Mouse (Mus musculus): ENCODE results near the gene Rpgrip1. TPM values are rescaled to one million over a fixed set of nuclear protein-coding genes. Genes with fewer than 3 reads are reported as not detected.
"Not testable (repeated sequence)": the region's sequence is repeated elsewhere in the genome, so short reads cannot be mapped to it uniquely, and the experiment has no call there.

Gene Rpgrip1
- 31.4 and 38.4 TPM in 2 replicates for polyA plus RNA-seq (2015; fragmentation: Nextera tagmentation; extraction: Ambion mirVana)

GRCm38 (mm10) chr14:52110346-52110745 is at the start of gene Rpgrip1:
Gene Rpgrip1, plus strand, starts transcription at chr14:52110704.
- Histone ChIP-seq H3K9ac (replicated peaks; ENCODE audit: low read depth) (no peak within 1 kb of the TSS), H3K27me3 (replicated peaks; ENCODE audit: insufficient read depth, low read length) (no peaks in the 10 kb centered on the region), H3K4me1 (ENCODE audit: insufficient read depth, low read depth, low read length) (peaks cover 6% of the 10 kb centered on the region; the same call in 1 of the 2 replicates), H3K9me3 (ENCODE audit: low read length) (no peaks in the 10 kb centered on the region), H3K27ac (ENCODE audit: low read length) (no peak within 1 kb of the TSS), H3K4me2 (replicated peaks; ENCODE audit: low read depth, low read length) (no peak within 1 kb of the TSS), H3K36me3 (ENCODE audit: insufficient read depth, low read length) (no peaks in the 10 kb centered on the region), H3K4me3 (ENCODE audit: low read depth, low read length) (no peak within 1 kb of the TSS)
- no peak for TF ChIP-seq EP300 (IDR thresholded peaks at IDR 0.05)
- no peak for TF ChIP-seq CTCF (IDR thresholded peaks at IDR 0.05)
- DNase-seq (ENCODE audit: low spot score) (no peak), ATAC-seq (no peak)
- whole genome bisulfite sequencing: 76% methylated on average over 4 of the region's 4 CpGs

GRCm38 (mm10) chr14:52060800-52061199 is 49.7 kb upstream of the Rpgrip1 start:
- ATAC-seq (no peak), DNase-seq (ENCODE audit: low spot score) (no peak)
- Histone ChIP-seq H3K27me3 (replicated peaks; ENCODE audit: insufficient read depth, low read length) (no peaks in the 10 kb centered on the region), H3K9ac (replicated peaks; ENCODE audit: low read depth) (no peak overlapping the region), H3K4me1 (ENCODE audit: insufficient read depth, low read depth, low read length) (no peaks in the 10 kb centered on the region), H3K9me3 (ENCODE audit: low read length) (no peaks in the 10 kb centered on the region), H3K36me3 (ENCODE audit: insufficient read depth, low read length) (no peaks in the 10 kb centered on the region), H3K27ac (ENCODE audit: low read length) (no peak overlapping the region), H3K4me2 (replicated peaks; ENCODE audit: low read depth, low read length) (no peak overlapping the region), H3K4me3 (ENCODE audit: low read depth, low read length) (no peak overlapping the region)
- no peak for TF ChIP-seq EP300 (IDR thresholded peaks at IDR 0.05)
- TF ChIP-seq CTCF (IDR thresholded peaks at IDR 0.05): no peak
- WGBS: 75% methylated on average over 1 of the region's 1 CpGs

- ATAC-seq (no peak), DNase-seq (ENCODE audit: low spot score) (no peak)
- Histone ChIP-seq H3K4me1 (ENCODE audit: insufficient read depth, low read depth, low read length) (no peaks in the 10 kb centered on the region), H3K36me3 (ENCODE audit: insufficient read depth, low read length) (no peaks in the 10 kb centered on the region), H3K27me3 (replicated peaks; ENCODE audit: insufficient read depth, low read length) (no peaks in the 10 kb centered on the region), H3K4me3 (ENCODE audit: low read depth, low read length) (no peak overlapping the region), H3K9ac (replicated peaks; ENCODE audit: low read depth) (no peak overlapping the region), H3K4me2 (replicated peaks; ENCODE audit: low read depth, low read length) (no peak overlapping the region), H3K27ac (ENCODE audit: low read length) (no peak overlapping the region), H3K9me3 (ENCODE audit: low read length) (no peaks in the 10 kb centered on the region)
- WGBS: 81% methylated on average over 8 of the region's 8 CpGs
- no peak for TF ChIP-seq CTCF (IDR thresholded peaks at IDR 0.05)
- no peak for TF ChIP-seq EP300 (IDR thresholded peaks at IDR 0.05)
Observed at GRCm38 (mm10) chr14:52061798-52062197, 48.7 kb upstream of the Rpgrip1 start.

- 63% methylated on average over 4 of the region's 4 CpGs for WGBS
- Histone ChIP-seq H3K9me3 (ENCODE audit: low read length) (no peaks in the 10 kb centered on the region), H3K4me1 (ENCODE audit: insufficient read depth, low read depth, low read length) (no peaks in the 10 kb centered on the region), H3K27me3 (replicated peaks; ENCODE audit: insufficient read depth, low read length) (no peaks in the 10 kb centered on the region), H3K36me3 (ENCODE audit: insufficient read depth, low read length) (0 out of 2 replicates have a peak, but pooled peaks cover under 1% of the 10 kb centered on the region), H3K4me3 (ENCODE audit: low read depth, low read length) (no peak overlapping the region), H3K4me2 (replicated peaks; ENCODE audit: low read depth, low read length) (no peak overlapping the region), H3K9ac (replicated peaks; ENCODE audit: low read depth) (no peak overlapping the region), H3K27ac (ENCODE audit: low read length) (no peak overlapping the region)
- TF ChIP-seq CTCF (IDR thresholded peaks at IDR 0.05): no peak
- no peak for TF ChIP-seq EP300 (IDR thresholded peaks at IDR 0.05)
- ATAC-seq (no peak), DNase-seq (ENCODE audit: low spot score) (no peak)
Observed at GRCm38 (mm10) chr14:52066135-52066534, 44.4 kb upstream of the Rpgrip1 start.

- Histone ChIP-seq H3K4me2 (replicated peaks; ENCODE audit: low read depth, low read length) (no peak overlapping the region), H3K27ac (ENCODE audit: low read length) (no peak overlapping the region), H3K4me3 (ENCODE audit: low read depth, low read length) (no peak overlapping the region), H3K27me3 (replicated peaks; ENCODE audit: insufficient read depth, low read length) (no peaks in the 10 kb centered on the region), H3K4me1 (ENCODE audit: insufficient read depth, low read depth, low read length) (no peaks in the 10 kb centered on the region), H3K9ac (replicated peaks; ENCODE audit: low read depth) (no peak overlapping the region), H3K9me3 (ENCODE audit: low read length) (no peaks in the 10 kb centered on the region), H3K36me3 (ENCODE audit: insufficient read depth, low read length) (peaks cover 15% of the 10 kb centered on the region)
- WGBS: 92% methylated on average over 15 of the region's 15 CpGs
- DNase-seq (ENCODE audit: low spot score) (no peak), ATAC-seq (no peak)
- TF ChIP-seq EP300 (IDR thresholded peaks at IDR 0.05) (no peak), CTCF (IDR thresholded peaks at IDR 0.05) (no peak)
Observed at GRCm38 (mm10) chr14:52071599-52072137, 38.8 kb upstream of the Rpgrip1 start.

GRCm38 (mm10) chr14:52083083-52083482 is 27.4 kb upstream of the Rpgrip1 start:
- Histone ChIP-seq H3K4me1 (ENCODE audit: insufficient read depth, low read depth, low read length) (no peaks in the 10 kb centered on the region), H3K36me3 (ENCODE audit: insufficient read depth, low read length) (peaks cover 16% of the 10 kb centered on the region; the same call in 1 of the 2 replicates), H3K9me3 (ENCODE audit: low read length) (no peaks in the 10 kb centered on the region), H3K4me2 (replicated peaks; ENCODE audit: low read depth, low read length) (no peak overlapping the region), H3K27me3 (replicated peaks; ENCODE audit: insufficient read depth, low read length) (no peaks in the 10 kb centered on the region), H3K9ac (replicated peaks; ENCODE audit: low read depth) (no peak overlapping the region), H3K4me3 (ENCODE audit: low read depth, low read length) (no peak overlapping the region), H3K27ac (ENCODE audit: low read length) (no peak overlapping the region)
- no peak for TF ChIP-seq CTCF (IDR thresholded peaks at IDR 0.05)
- TF ChIP-seq EP300 (IDR thresholded peaks at IDR 0.05): no peak
- ATAC-seq (no peak), DNase-seq (ENCODE audit: low spot score) (no peak)

- Histone ChIP-seq H3K9me3 (ENCODE audit: low read length) (no peaks in the 10 kb centered on the region), H3K27ac (ENCODE audit: low read length) (no peak overlapping the region), H3K4me1 (ENCODE audit: insufficient read depth, low read depth, low read length) (peaks cover under 1% of the 10 kb centered on the region; the same call in 1 of the 2 replicates), H3K36me3 (ENCODE audit: insufficient read depth, low read length) (no peaks in the 10 kb centered on the region), H3K9ac (replicated peaks; ENCODE audit: low read depth) (no peak overlapping the region), H3K4me2 (replicated peaks; ENCODE audit: low read depth, low read length) (no peak overlapping the region), H3K27me3 (replicated peaks; ENCODE audit: insufficient read depth, low read length) (no peaks in the 10 kb centered on the region), H3K4me3 (ENCODE audit: low read depth, low read length) (no peak overlapping the region)
- 86% methylated on average over 1 of the region's 1 CpGs for WGBS
- no peak for TF ChIP-seq EP300 (IDR thresholded peaks at IDR 0.05)
- TF ChIP-seq CTCF (IDR thresholded peaks at IDR 0.05): no peak
- no peak for DNase-seq (ENCODE audit: low spot score)
- ATAC-seq: no peak
Observed at GRCm38 (mm10) chr14:52094533-52094932, 16.0 kb upstream of the Rpgrip1 start.

GRCm38 (mm10) chr14:52097191-52097590 is 13.3 kb upstream of the Rpgrip1 start:
- not testable (repeated sequence) for H3K4me2 ChIP-seq (replicated peaks; ENCODE audit: low read depth, low read length); ATAC-seq; H3K27me3 ChIP-seq (replicated peaks; ENCODE audit: insufficient read depth, low read length); H3K4me3 ChIP-seq (ENCODE audit: low read depth, low read length); DNase-seq (ENCODE audit: low spot score); H3K9me3 ChIP-seq (ENCODE audit: low read length); H3K27ac ChIP-seq (ENCODE audit: low read length); H3K4me1 ChIP-seq (ENCODE audit: insufficient read depth, low read depth, low read length); H3K36me3 ChIP-seq (ENCODE audit: insufficient read depth, low read length); H3K9ac ChIP-seq (replicated peaks; ENCODE audit: low read depth)
- WGBS: 92% methylated on average over 3 of the region's 3 CpGs

- H3K4me3 ChIP-seq (ENCODE audit: low read depth, low read length); H3K4me2 ChIP-seq (replicated peaks; ENCODE audit: low read depth, low read length); H3K27ac ChIP-seq (ENCODE audit: low read length); H3K4me1 ChIP-seq (ENCODE audit: insufficient read depth, low read depth, low read length); ATAC-seq; H3K27me3 ChIP-seq (replicated peaks; ENCODE audit: insufficient read depth, low read length); DNase-seq (ENCODE audit: low spot score); H3K9ac ChIP-seq (replicated peaks; ENCODE audit: low read depth); H3K9me3 ChIP-seq (ENCODE audit: low read length); H3K36me3 ChIP-seq (ENCODE audit: insufficient read depth, low read length): not testable (repeated sequence)
- 66% methylated on average over 3 of the region's 3 CpGs for WGBS
Observed at GRCm38 (mm10) chr14:52098387-52098786, 12.1 kb upstream of the Rpgrip1 start.
